Mouse (Mus musculus) lung, postnatal 4 days (tissue): ENCODE measurements around the gene Hoxb4.

Experiments used
- DNase-seq, 2 experiments: peaks; one replicate each; pipeline ENCODE4 v3.0.0; 2021

The Hoxb4 gene

DNA sequence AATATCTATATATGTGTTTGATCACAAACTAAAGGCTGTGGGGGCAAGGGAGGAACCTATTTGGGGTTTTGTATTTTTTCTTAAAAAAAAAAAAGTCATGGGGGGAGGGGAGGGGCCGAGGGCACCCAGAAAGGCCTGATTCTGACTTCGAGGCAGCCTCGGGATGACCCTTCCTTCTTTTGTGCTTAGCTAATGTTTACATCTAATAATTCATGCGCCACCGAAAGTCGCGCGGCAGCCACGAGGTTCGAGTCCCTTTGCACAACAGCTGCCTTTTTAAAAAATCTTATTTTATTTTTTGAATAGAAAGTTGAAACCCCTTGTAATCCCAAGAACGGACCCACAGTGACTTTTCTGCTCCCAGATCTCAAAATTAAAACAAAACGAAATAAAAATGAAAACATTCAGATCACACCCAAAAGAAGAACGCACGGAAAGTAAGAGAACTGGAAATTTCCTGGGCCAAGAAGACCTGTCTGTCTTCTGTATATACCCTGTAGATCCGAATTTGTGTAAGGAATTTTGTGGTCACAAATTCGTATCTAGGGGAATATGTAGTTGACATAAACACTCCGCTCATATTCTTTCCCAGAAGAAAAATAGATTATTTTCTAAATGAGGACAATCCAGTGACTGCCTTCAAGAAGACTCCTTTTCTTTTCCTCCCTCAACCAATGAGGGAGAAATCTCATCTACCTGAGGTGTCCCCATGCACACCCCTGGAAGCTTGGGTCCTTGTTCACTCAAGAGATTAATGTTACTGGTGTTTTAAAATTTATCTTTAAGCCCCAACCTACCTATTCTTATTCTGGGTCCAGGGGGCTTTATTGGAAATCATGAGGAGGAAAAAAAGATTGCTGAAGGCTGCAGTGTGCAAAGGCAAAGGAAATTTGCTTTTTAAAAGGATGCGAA, 1.1 kb upstream of the Hoxb4 start:
- no peak for DNase-seq

DNA sequence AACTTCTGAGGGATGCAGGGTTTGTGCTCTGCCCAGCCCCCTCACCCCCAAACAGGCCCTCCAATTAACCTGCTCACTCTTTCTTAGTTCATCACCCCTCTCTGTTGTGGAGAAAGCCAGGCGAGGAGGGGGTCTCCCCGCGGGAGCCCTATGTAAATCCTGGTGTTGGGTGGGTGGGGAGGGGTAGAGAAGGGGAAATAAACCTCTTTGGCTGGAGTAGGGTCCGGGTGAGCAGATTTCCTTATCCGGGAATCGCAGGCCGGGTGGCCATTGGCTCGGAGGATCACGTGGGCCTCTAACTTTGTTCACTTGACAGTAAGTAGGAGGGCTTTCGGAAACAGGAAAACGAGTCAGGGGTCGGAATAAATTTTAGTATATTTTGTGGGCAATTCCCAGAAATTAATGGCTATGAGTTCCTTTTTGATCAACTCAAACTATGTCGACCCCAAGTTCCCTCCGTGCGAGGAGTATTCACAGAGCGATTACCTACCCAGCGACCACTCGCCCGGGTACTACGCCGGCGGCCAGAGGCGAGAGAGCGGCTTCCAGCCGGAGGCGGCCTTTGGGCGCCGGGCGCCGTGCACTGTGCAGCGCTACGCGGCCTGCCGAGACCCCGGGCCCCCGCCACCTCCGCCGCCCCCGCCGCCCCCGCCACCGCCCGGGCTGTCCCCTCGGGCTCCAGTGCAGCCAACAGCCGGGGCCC, 452 bp downstream of the Hoxb4 start:
- DNase-seq = peak; percentile 81 to 88

DNA sequence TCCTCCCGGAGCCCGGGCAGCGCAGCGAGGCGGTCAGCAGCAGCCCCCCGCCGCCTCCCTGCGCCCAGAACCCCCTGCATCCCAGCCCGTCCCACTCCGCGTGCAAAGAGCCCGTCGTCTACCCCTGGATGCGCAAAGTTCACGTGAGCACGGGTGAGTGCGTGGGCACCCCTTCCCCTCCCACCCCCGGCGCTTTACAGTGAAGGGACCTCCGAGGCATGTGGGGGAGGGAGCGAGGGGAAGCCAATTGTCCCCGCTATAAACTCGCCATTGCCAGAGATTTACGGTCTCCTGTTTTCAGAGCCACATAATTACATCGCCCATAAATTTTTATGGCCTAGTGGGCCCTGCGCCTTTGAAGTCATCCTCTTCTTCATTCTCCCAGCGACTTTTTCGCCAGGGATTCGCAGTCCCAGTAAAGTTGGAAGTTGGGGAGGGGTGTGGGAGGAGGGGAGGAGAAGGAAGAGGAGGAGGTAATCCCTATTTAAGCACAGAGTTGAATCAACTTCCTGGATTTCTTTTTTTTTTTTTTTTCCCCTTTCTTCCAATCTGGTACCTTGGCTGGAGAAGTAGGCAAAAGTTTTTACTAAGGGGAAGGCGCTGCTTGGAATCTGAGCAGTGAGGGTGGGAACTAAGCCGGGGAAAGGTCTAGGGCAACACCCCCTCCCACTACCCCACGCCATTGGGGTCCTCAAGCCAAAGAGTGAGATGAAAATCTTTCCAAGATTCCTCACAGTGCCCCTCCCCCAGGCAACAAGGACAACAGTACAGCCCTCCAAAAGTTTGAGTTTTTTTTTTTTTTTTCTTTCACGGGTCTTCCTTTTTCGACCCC, 1.2 kb downstream of the Hoxb4 start:
- peak in 1 of 2 experiments; percentile 61 for DNase-seq

DNA sequence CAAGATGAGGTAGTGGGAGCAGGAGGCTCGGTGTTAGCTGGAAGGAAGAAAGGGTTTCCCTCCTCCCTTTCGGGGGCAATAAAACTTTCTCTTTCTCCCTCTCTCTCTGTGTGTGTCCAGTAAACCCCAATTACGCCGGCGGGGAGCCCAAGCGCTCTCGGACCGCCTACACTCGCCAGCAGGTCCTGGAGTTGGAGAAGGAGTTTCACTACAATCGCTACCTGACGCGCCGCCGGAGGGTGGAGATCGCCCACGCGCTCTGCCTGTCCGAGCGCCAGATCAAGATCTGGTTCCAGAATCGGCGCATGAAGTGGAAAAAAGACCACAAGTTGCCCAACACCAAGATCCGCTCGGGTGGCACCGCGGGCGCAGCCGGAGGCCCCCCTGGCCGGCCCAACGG, 1.8 kb downstream of the Hoxb4 start:
- peak in 1 of 2 experiments; percentile 65 for DNase-seq

DNA sequence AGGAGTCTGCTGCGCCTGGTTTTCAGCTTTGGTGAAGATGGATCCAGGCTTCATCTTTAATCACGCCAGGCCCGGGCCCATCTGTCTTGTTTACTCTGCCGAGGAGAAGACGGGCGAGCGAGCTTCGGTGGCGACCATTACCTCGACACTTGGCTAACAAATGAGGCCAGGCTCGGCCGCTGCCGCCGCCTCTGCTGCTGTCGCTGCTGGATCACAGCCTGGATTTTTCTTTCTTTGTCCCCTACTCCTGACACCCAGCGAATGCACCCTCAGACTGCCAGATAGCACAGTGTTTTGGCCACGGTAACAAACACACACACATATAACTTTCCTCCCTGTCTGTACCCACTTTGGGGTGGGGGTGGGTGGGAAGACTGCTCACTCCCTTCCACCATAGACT, 2.6 kb downstream of the Hoxb4 start:
- DNase-seq = peak in 1 of 2 experiments; percentile 64

DNA sequence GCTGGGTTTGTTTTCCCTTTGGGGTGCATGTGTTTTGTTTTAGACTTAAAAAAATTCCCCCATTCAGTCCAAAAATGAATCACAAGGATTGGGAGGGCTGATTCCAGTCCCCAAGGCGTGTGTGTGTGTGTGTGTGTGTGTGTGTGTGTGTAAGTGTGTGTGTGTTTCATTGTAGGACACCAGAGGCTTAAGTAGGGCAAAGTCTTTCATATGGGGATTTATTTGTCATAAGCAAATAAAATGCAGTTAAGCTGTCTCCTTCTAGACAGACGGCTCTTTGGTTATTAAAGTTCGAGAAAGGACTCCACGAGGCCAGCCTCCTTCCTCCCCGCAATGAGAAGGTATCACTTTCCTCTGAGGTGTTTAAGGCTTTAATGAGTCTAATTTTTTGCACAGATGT, 3.8 kb downstream of the Hoxb4 start:
- DNase-seq = no peak

DNA sequence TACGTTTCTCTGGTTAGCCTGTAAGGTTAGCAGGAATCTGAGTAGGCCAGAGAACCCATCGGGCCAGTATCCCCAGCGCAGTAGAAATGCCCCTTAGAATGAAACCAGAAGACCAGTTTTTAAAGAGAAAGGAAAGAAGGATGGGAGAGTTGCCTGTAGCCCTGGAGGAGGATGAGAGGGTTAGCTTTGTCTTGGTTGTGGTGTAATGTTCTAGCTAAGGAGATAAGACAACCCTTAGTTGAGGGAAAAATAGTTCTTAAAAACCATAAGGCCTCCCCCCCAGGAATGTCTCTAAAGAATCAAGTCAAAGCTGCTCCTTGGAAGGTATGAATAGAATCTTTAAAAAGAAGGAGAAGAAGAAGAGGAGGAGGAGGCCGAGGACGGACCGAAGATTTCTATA, 4.7 kb downstream of the Hoxb4 start:
- no peak for DNase-seq

DNA sequence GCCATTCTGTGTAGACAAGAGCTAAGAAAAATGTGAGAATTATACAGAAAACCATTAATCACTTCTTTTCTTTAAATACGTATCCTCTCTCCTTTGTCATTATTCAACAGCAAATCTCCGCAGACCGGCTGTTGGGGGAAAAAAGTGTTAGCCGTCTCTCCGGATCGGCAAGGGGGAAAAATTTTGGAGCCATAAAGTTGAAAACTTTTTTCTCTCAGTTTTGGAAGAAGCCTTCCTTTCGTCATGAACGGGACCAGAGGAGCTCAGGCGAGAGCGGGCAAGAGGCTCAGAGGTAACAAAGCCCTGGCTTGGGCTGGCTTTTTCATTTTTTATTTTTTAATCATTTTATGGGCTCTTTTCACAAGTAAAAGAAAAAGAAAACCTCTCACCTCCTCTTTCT, 5.1 kb downstream of the Hoxb4 start, which contains the start of gene Hoxb3:
Gene Hoxb3, plus strand, starts transcription at position 173 of the 400 bp plus-strand sequence.
- no peak for DNase-seq

DNA sequence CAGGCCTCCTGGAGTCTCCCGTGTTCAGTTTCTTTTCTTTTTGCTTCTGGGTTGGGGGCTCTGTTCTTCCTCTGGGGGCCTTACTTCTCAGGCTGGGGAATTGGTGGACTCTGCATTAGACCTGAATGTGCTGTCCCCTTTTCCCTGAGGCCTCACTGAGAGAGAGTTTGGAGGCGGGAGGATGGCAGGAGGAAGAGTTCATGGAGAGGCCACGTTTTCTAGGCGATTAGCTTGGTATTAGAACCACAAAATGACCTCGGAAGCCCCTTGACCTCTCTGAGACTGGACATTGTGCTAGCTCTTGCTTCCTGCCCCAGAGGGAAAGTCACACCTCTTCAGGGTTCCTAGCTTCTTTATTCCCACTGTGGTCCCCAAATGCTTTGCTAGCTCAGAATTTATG, 6.1 kb downstream of the Hoxb4 start:
- no peak for DNase-seq

DNA sequence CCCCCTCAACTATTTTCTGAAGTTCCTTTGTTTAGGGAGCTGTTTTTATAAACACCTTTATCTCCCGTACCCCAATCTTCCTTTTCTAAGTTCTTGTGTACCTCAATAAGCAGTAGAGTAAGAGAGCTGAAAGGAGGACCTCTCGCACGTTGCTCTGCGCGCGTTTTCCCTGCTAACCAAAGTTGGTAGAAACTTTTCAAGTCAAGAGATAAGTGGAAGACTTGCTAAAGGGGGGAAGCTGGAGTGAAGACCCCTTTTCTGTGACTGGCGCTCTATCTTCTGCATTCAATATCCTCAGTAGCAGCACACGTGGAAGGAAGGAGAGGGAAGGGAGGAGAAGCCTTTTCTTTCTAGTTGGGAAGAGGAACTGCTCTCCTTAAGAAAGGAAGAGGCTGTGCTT, 6.9 kb downstream of the Hoxb4 start:
- DNase-seq = no peak

DNA sequence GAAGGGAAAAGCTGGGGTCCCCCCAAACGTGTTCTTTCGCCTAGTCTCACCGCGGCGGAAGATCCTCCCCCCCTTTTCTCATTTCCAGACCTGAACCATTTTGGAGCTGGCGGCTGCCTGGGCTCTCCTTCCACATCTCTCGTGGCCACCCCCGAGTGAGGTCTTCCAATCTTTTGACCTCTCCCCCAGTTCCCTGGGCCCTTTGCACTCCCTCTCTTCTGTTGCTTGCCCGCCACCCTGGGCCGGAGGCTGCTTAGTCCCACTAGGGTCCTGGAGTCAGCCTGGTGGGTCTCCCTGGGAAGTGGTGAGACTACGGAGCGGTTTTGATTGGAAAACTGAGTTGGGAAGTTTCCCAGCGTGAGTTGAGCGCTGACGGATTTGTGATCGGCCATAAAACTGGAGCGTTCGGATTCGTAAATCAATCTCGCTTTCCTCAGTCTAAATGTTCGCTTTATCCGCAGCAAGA, 7.7 kb downstream of the Hoxb4 start:
- DNase-seq = no peak

DNA sequence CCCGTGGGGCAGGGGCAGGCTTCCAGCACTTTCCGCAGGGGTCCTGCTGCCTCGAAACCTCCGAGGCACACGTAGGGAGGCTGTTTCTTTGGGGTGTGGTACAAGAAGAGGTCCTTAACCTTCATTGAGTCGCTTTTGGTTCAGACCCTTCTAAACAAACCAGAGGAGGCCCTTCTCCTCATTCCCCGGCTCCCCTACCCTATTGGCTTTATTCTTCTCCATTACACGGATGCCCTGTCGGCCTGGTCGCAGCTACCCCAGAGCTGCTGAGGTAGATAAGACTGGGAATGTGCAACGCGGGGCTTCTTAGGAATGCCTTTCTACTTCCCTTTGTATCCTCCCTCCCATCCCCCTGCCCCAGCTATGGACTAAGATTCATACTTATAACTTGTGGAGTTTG, 8.6 kb downstream of the Hoxb4 start:
- no peak for DNase-seq

DNA sequence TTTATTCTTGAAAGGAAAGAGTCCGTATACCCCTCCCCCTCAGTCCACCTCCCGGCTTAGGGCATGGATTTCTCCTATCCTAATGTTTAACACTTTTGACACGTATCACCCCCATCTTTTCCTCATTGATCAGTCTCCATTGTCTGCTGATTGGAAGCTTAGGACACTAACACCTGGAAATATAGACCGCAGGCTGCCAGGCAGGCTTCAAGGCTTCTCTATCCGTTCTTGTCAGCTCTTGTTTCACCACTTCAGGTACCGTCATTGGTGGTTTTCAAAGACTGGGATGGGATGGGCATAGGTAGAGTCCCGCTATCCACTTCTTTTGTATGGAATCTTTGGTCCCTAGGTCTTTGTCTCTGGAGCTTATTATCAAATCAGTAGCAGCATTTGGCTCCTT, 9.1 kb downstream of the Hoxb4 start:
- DNase-seq = no peak

DNA sequence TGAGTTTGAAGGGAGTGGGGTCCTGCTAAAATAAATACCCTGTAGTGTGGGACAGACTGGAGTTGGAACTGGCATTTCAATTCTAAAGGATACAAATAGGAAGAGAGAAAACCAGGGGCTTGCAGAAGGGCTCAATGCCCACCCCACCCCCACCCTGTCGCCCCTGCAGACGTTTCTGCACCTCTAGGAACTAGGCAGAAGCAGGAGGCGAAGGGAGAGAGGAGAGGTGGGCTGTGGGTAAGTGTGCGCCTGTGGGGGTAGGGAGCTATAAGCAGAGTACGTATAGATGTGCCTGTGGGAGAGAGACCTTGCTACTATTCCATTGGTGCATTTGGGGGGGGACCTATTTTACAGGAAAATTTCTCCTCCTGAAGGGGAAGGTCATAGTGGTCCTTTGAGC, 9.7 kb downstream of the Hoxb4 start:
- DNase-seq = no peak

DNA sequence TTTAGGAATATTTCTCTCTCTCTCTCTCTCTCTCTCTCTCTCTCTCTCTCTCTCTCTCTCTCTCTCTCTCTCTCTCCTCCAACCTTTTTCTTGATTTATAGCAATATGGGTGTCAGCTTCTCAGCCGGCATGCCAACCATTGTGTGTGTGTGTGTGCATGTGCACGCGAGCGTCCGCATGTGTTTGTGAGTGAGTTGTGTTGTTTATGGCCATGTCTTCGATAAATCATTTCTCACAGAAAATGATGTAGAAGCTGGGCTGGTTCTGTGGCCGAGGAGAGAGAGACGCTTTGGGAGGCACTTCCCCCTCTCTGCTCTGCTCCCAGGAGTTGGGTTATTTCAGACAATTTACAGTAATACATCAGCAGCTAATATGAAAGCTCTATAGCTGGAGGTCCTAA, 10.5 kb downstream of the Hoxb4 start:
- no peak for DNase-seq

DNA sequence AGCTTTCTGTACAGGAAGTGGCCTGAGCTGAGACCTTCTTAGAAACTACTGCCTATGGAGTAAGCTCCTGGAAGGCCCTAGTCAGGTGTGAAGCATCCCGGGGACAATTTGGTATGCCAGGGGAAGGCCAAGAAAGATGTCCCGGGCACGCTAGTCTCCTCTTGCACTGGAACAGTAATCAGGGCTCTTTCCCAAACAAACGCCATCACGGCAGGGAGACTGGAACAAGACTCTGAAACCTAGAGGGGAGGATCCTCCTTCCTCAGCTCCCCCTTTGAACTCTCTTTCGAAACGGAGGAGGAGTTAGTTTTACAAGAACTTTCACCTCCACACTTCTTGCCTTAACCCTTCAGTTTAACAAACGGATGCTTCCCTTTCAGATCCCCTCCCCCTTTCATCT, 14.0 kb downstream of the Hoxb4 start:
- no peak for DNase-seq

DNA sequence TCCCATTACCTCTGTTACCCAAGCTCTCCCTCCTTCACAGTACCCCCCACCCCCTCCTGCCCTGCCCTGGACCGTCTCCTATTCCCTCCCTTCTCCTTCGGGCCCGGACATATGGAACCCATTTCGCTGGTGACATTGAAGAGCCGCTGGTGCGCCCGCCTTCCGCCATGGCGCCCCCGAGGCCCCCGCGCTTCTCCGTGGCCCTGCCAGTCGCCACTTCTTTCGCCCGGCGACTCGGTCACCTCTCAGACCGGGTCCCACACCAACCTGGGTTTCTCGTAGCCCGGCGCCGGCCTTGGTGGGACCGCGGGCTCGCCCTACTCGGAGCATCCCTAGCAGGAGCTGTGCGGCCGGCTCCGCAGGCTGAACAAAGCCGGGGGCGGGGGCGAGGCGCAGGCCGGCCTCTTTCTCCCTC, 14.6 kb downstream of the Hoxb4 start:
- peak in 1 of 2 experiments; percentile 74 for DNase-seq

DNA sequence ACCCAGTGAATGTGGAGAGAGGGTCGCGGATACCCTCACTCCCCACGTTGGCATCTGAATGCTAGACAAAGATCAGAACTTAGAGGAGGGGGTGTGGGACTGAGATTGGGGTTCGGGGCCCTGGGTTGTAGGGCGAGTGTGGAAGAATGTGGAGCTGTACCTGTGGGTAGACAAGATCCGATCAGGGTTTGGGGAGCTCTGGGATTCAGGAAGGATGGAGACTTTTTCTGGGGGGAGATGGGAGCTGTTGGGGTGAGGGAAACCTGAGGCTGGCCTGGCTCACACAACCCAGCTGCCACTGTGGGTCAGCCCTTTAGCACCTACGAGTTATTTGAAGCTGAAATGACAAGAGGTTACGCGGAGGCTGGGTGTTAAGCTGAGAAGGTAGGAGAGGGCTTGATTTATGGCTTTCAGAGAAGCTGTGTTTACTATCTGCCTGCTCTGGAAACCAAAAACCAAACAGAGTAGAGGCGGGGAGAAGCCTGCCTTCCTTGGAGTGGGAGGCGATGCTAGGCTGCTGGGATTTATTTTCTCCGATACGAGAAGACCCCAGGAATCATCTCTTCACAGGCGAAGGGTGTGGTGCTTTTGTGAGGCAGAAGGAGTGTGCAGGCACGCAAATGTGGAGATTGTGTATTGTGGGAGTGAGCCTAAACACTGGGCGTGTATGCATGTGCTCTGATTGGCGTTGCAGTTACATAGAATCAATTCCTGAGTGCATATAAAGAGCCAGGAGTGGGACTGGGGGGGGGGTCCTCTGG, 15.4 kb downstream of the Hoxb4 start:
- peak in 1 of 2 experiments; percentile 22 for DNase-seq

DNA sequence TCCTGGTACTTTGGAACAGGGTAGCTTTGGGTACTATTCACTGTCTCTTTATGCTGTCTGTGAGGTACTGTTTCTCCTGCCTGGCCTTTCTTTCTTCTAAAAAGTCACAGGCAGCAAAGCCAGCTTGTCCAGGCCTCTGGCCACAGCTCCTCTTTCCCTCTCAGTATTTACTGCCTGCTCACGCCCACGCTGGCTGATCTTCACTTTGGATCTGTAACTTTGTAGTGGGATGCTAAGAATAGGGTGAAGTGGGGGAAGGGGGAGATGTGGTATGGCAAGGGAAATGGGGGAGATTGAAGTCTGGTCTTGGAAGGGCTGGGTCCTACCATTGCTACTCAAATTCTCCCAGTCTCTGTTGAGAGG, 15.9 kb downstream of the Hoxb4 start:
- DNase-seq = peak in 1 of 2 experiments; percentile 47

DNA sequence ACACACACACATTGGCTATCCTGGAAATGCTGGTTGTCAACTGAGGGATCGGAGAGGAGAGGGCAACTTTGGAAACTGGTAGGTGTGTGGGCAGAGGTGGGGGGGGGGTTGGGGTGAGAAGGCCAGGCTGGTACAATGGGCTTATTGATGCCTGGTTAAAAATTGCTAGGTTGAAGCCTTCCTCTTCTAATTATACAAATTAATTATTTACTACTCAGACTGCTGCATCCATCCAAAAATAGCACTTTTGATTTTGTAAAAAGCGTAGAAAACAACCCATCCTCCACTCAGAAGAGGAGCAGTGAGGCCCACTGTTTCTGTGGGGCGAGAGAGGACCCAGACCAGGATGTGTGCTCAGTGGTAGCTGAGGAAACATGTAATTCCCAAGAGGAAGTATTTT, 16.9 kb downstream of the Hoxb4 start:
- DNase-seq = peak in 1 of 2 experiments; percentile 11

DNA sequence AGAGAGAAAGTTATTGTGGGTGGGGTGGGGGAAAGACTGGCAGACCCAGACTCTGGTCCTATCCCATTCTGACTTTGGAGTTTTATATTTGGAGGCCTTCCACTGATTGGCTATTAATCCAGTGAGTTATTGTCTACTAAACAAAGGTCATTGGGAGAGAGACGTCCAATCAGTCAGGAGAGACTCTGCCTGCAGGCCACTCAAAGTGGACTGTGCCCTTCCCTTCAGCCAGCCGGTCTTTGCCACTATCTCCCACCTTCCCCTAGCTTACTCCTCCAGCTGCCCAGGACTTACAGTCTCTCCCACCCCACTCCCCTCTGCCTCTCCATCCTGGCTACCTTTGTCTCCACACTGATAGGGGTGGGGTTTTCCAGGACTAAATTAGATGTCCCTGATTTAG, 18.5 kb downstream of the Hoxb4 start:
- DNase-seq = no peak

DNA sequence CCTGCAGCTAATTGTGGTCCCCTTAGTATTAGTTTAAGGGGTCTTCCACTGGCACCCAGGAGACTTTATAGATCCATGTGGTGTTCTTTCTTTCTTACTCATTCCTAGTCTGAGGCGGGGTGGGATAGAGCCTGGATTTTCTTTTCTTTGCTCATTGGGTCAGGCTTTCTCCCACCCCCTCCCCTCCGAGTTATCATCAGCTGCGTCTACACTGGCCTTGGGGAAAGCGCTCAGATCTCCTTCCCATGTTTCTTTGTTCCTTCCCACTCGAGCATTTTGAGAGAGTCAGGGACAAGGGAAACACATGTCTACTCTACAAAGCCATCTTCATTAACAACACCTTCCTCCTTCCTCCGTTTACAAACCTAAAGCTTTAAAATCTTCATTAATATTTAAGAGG, 19.0 kb downstream of the Hoxb4 start:
- no peak for DNase-seq
